Mouse (Mus musculus) erythroblast, embryonic 14.5 days (primary cell): Measurements from ENCODE around the gene Mboat1.

Experiments
- GATA1 ChIP-seq: IDR thresholded peaks from 2 replicates; pipeline ENCODE4 v1.6.1; 2012; ENCODE audit warnings: low read length, inconsistent platforms, mixed read lengths
- TAL1 ChIP-seq: IDR thresholded peaks from 3 replicates; pipeline ENCODE4 v1.6.1; 2012; ENCODE audit warnings: low read length, inconsistent platforms, mixed read lengths

- TF ChIP-seq TAL1 = no peak
- TF ChIP-seq GATA1 = no peak
Observed at GRCm38 (mm10) chr13:30264765-30265164, 128.5 kb downstream of the Mboat1 start.
